In genomic region chr15:37134386-37134785, GRCm38 (mm10) we compare ENCODE assay signal across 8 mouse cellular contexts.
A peak's percentile ranks its signal among the peaks of the same experiment; 100 is the strongest.
DNase-seq lines count a peak whose midpoint lies in the region; ATAC-seq and TF ChIP-seq lines count a peak whose summit lies in the region.

No protein-coding gene starts in this region.

- WGBS in forebrain, embryonic 10.5 days: 30% methylated on average over 4 of the region's 4 CpGs
- WGBS in forebrain, embryonic 16.5 days: 45% methylated on average over 4 of the region's 4 CpGs
- WGBS in lung, postnatal 0 days: 39% methylated on average over 4 of the region's 4 CpGs
- 35% methylated on average over 4 of the region's 4 CpGs for WGBS in stomach, embryonic 16.5 days

- TF ChIP-seq CTCF in lung, postnatal 0 days (IDR thresholded peaks at IDR 0.05): no peak

- no peak overlapping the region; the same call in 1 of the 2 replicates for H3K4me2 ChIP-seq in forebrain, embryonic 16.5 days (ENCODE audit: low read length)
- no peak overlapping the region for H3K4me2 ChIP-seq in lung, postnatal 0 days (replicated peaks; ENCODE audit: low read depth, low read length)
- peak overlapping the region; percentile 85; the same call in 1 of the 2 replicates for H3K4me2 ChIP-seq in stomach, embryonic 16.5 days (ENCODE audit: low read depth, low read length)

- peaks cover 23% of the 10 kb centered on the region for H3K4me1 ChIP-seq in forebrain, embryonic 10.5 days
- peaks cover 12% of the 10 kb centered on the region for H3K4me1 ChIP-seq in forebrain, embryonic 16.5 days (replicated peaks; ENCODE audit: control insufficient read depth, insufficient read depth, low read length)
- no peaks in the 10 kb centered on the region; the same call in 1 of the 2 replicates for H3K4me1 ChIP-seq in lung, postnatal 0 days (ENCODE audit: insufficient read depth, low read depth, low read length)
- peaks cover 8% of the 10 kb centered on the region; the same call in 1 of the 2 replicates for H3K4me1 ChIP-seq in stomach, embryonic 16.5 days (ENCODE audit: control insufficient read depth, insufficient read depth, low read length)

- no peaks in the 10 kb centered on the region for H3K36me3 ChIP-seq in forebrain, embryonic 10.5 days (replicated peaks)
- no peaks in the 10 kb centered on the region for H3K36me3 ChIP-seq in forebrain, embryonic 16.5 days (ENCODE audit: control insufficient read depth, insufficient read depth)
- no peaks in the 10 kb centered on the region for H3K36me3 ChIP-seq in lung, postnatal 0 days (ENCODE audit: insufficient read depth, low read length)
- H3K36me3 ChIP-seq in stomach, embryonic 16.5 days (ENCODE audit: control insufficient read depth, insufficient read depth, low read length): no peaks in the 10 kb centered on the region

- H3K9ac ChIP-seq in forebrain, embryonic 16.5 days (replicated peaks; ENCODE audit: low read depth, low read length): no peak overlapping the region
- H3K9ac ChIP-seq in lung, postnatal 0 days (replicated peaks; ENCODE audit: low read depth): no peak overlapping the region
- H3K9ac ChIP-seq in stomach, embryonic 16.5 days (ENCODE audit: low read length): no peak overlapping the region

- H3K27ac ChIP-seq in forebrain, embryonic 10.5 days: peak overlapping the region; percentile 97; the same call in 1 of the 2 replicates
- no peak overlapping the region for H3K27ac ChIP-seq in forebrain, embryonic 16.5 days (ENCODE audit: low read length)
- peak overlapping the region; percentile 88; the same call in 1 of the 2 replicates for H3K27ac ChIP-seq in lung, postnatal 0 days (ENCODE audit: low read length)
- 0 out of 2 replicates have a peak overlapping the region, but pooled peaks have one; percentile 95 for H3K27ac ChIP-seq in stomach, embryonic 16.5 days (ENCODE audit: low read length)

- H3K4me3 ChIP-seq in forebrain, embryonic 10.5 days: peak overlapping the region; percentile 66; the same call in 1 of the 2 replicates
- no peak overlapping the region for H3K4me3 ChIP-seq in forebrain, embryonic 16.5 days (replicated peaks; ENCODE audit: low read length)
- H3K4me3 ChIP-seq in lung, postnatal 0 days (ENCODE audit: low read depth, low read length): no peak overlapping the region
- H3K4me3 ChIP-seq in stomach, embryonic 16.5 days (replicated peaks; ENCODE audit: low read length): no peak overlapping the region

- no peak for TF ChIP-seq EP300 in lung, postnatal 0 days (IDR thresholded peaks at IDR 0.05)

- ATAC-seq in forebrain, embryonic 16.5 days: no peak; the same call in 1 of the 2 replicates
- ATAC-seq in lung, postnatal 0 days: no peak
- no peak for ATAC-seq in stomach, embryonic 16.5 days (ENCODE audit: insufficient read depth, low FRiP score)

- H3K27me3 ChIP-seq in forebrain, embryonic 10.5 days (ENCODE audit: poor library complexity, severe bottlenecking): 0 out of 2 replicates have a peak, but pooled peaks cover 12% of the 10 kb centered on the region
- no peaks in the 10 kb centered on the region for H3K27me3 ChIP-seq in forebrain, embryonic 16.5 days (replicated peaks; ENCODE audit: control insufficient read depth, insufficient read depth, low read length)
- H3K27me3 ChIP-seq in lung, postnatal 0 days (replicated peaks; ENCODE audit: insufficient read depth, low read length): no peaks in the 10 kb centered on the region
- H3K27me3 ChIP-seq in stomach, embryonic 16.5 days (ENCODE audit: control insufficient read depth, insufficient read depth, low read length): no peaks in the 10 kb centered on the region

- H3K9me3 ChIP-seq in forebrain, embryonic 10.5 days: no peaks in the 10 kb centered on the region
- H3K9me3 ChIP-seq in forebrain, embryonic 16.5 days (ENCODE audit: control insufficient read depth, low read length): no peaks in the 10 kb centered on the region
- H3K9me3 ChIP-seq in lung, postnatal 0 days (ENCODE audit: low read length): no peaks in the 10 kb centered on the region
- peaks cover 5% of the 10 kb centered on the region; the same call in 1 of the 2 replicates for H3K9me3 ChIP-seq in stomach, embryonic 16.5 days (replicated peaks; ENCODE audit: control insufficient read depth, low read length)

- no peak for DNase-seq in forebrain, embryonic 10.5 days (ENCODE audit: extremely low spot score, low spot score)
- DNase-seq in lung, postnatal 0 days (ENCODE audit: low spot score): no peak
- DNase-seq in lung, postnatal 4 days: no peak
- DNase-seq in kidney, postnatal 36 days: peak; percentile 11 to 36
- DNase-seq in urinary bladder, postnatal 4 days (ENCODE audit: low spot score in 2 of 2): no peak
- DNase-seq in spleen, postnatal 14 days (ENCODE audit: low spot score in 2 of 2): no peak

Comparison
In these comparisons a context has a peak if more than half of its experiments do, and no peak if none do; other contexts are left out.
1. DNase-seq: peak in kidney, postnatal 36 days (2 of 2); none in forebrain, embryonic 10.5 days (single experiment), lung, postnatal 0 days (single experiment), lung, postnatal 4 days (0 of 2), urinary bladder, postnatal 4 days (0 of 2) and spleen, postnatal 14 days (0 of 2).